Comparison of ENCODE assay signal across 10 mouse cellular contexts in genomic region chr12:102705906-102706640, GRCm38 (mm10). TPM values are rescaled to one million over a fixed set of nuclear protein-coding genes. Genes with fewer than 3 reads are reported as not detected.
DNase-seq lines count a peak whose midpoint lies in the region; ATAC-seq and TF ChIP-seq lines count a peak whose summit lies in the region.
"Had no signal": no experiment of that assay in that cellular context is flagged by ENCODE, and none has a peak within 500 bp of the region (broad histone marks: within the 10 kb centered on the region; RNA-seq: fewer than 3 reads in every experiment).

No protein-coding gene starts in this region.

- H3K9ac ChIP-seq in kidney, embryonic 15.5 days, result no peak overlapping the region
- no peak overlapping the region for H3K9ac ChIP-seq in embryonic facial prominence, embryonic 11.5 days (replicated peaks; ENCODE audit: low read length)
- 0 out of 2 replicates have a peak overlapping the region, but pooled peaks have one; percentile 22 for H3K9ac ChIP-seq in intestine, embryonic 14.5 days (ENCODE audit: low read length)

- H3K27ac ChIP-seq in kidney, embryonic 15.5 days, result peak overlapping the region; percentile 92; the same call in 1 of the 2 replicates
- H3K27ac ChIP-seq in embryonic facial prominence, embryonic 11.5 days (replicated peaks; ENCODE audit: low read depth, low read length), result no peak overlapping the region
- no peak overlapping the region for H3K27ac ChIP-seq in intestine, embryonic 14.5 days (ENCODE audit: low read depth)

- H3K79me2 ChIP-seq in myocyte (ENCODE audit: control insufficient read depth, insufficient read depth), result no peaks in the 10 kb centered on the region

- TF ChIP-seq POLR2A in myocyte (IDR thresholded peaks at IDR 0.05; ENCODE audit: insufficient read length, low read depth), result no peak

- no peaks in the 10 kb centered on the region for H3K27me3 ChIP-seq in kidney, embryonic 15.5 days
- H3K27me3 ChIP-seq in embryonic facial prominence, embryonic 11.5 days (ENCODE audit: control insufficient read depth, insufficient read depth, low read length), result no peaks in the 10 kb centered on the region
- no peaks in the 10 kb centered on the region for H3K27me3 ChIP-seq in intestine, embryonic 14.5 days (replicated peaks; ENCODE audit: control insufficient read depth, insufficient read depth, low read length)
- H3K27me3 ChIP-seq in myocyte (ENCODE audit: control insufficient read depth, insufficient read depth, insufficient read length), result no peaks in the 10 kb centered on the region

- H3K4me2 ChIP-seq in kidney, embryonic 15.5 days, result peak overlapping the region; percentile 97
- peak overlapping the region; percentile 95 for H3K4me2 ChIP-seq in embryonic facial prominence, embryonic 11.5 days (ENCODE audit: low read depth, low read length)
- H3K4me2 ChIP-seq in intestine, embryonic 14.5 days (ENCODE audit: low read length), result peak overlapping the region; percentile 79
- H3K4me2 ChIP-seq in myocyte (ENCODE audit: low read depth), result peak overlapping the region; percentile 73

- no peak overlapping the region for H3ac ChIP-seq in myocyte (ENCODE audit: control insufficient read depth, insufficient read length)

- peak overlapping the region; percentile 83; the same call in 1 of the 2 replicates for H3K4me3 ChIP-seq in kidney, embryonic 15.5 days (replicated peaks)
- H3K4me3 ChIP-seq in embryonic facial prominence, embryonic 11.5 days (ENCODE audit: low read depth, low read length), result no peak overlapping the region
- peak overlapping the region; percentile 65 for H3K4me3 ChIP-seq in intestine, embryonic 14.5 days (ENCODE audit: low read depth, low read length)
- H3K4me3 ChIP-seq in myocyte, result peak overlapping the region; percentile 29

- H3K36me3 ChIP-seq in kidney, embryonic 15.5 days, result no peaks in the 10 kb centered on the region
- H3K36me3 ChIP-seq in embryonic facial prominence, embryonic 11.5 days (replicated peaks; ENCODE audit: control insufficient read depth, insufficient read depth, low read depth, low read length), result no peaks in the 10 kb centered on the region
- no peaks in the 10 kb centered on the region for H3K36me3 ChIP-seq in intestine, embryonic 14.5 days (ENCODE audit: control insufficient read depth, insufficient read depth, low read length)
- no peaks in the 10 kb centered on the region for H3K36me3 ChIP-seq in myocyte (ENCODE audit: control insufficient read depth, insufficient read depth)

- peaks cover 51% of the 10 kb centered on the region for H3K4me1 ChIP-seq in kidney, embryonic 15.5 days
- peaks cover 4% of the 10 kb centered on the region; the same call in 1 of the 2 replicates for H3K4me1 ChIP-seq in embryonic facial prominence, embryonic 11.5 days (ENCODE audit: control insufficient read depth, insufficient read depth, low read length)
- H3K4me1 ChIP-seq in intestine, embryonic 14.5 days (replicated peaks; ENCODE audit: control insufficient read depth, insufficient read depth, low read length), result peaks cover 21% of the 10 kb centered on the region

- no peak for DNase-seq in kidney, adult 9 months
- DNase-seq in embryonic facial prominence, embryonic 11.5 days (ENCODE audit: low spot score), result no peak
- DNase-seq in intestine, embryonic 14.5 days (ENCODE audit: low spot score), result no peak
- DNase-seq in lung, postnatal 36 days, result no peak
- no peak for DNase-seq in lung, postnatal 4 days
- no peak for DNase-seq in kidney, postnatal 10 days

- no peak for ATAC-seq in kidney, embryonic 15.5 days (replicated peaks; ENCODE audit: low FRiP score)
- no peak for ATAC-seq in embryonic facial prominence, embryonic 11.5 days (replicated peaks; ENCODE audit: insufficient number of reproducible peaks, low FRiP score, low TSS enrichment, low read depth)
- ATAC-seq in intestine, embryonic 14.5 days (replicated peaks; ENCODE audit: low FRiP score, low TSS enrichment, low read depth), result no peak

- no peaks in the 10 kb centered on the region for H3K9me3 ChIP-seq in kidney, embryonic 15.5 days (replicated peaks)
- no peaks in the 10 kb centered on the region for H3K9me3 ChIP-seq in embryonic facial prominence, embryonic 11.5 days (replicated peaks; ENCODE audit: control insufficient read depth, low read length)
- no peaks in the 10 kb centered on the region for H3K9me3 ChIP-seq in intestine, embryonic 14.5 days (ENCODE audit: control insufficient read depth, low read length)

- 46% methylated on average over 6 of the region's 6 CpGs for whole genome bisulfite sequencing in kidney, embryonic 15.5 days
- 76% methylated on average over 6 of the region's 6 CpGs for WGBS in embryonic facial prominence, embryonic 11.5 days
- WGBS in intestine, embryonic 14.5 days, result 63% methylated on average over 6 of the region's 6 CpGs

TF ChIP-seq in myocyte, 11 proteins besides CTCF, POLR2A, EP300 and RAD21:
- TF ChIP-seq TCF3 (IDR thresholded peaks at IDR 0.05; ENCODE audit: insufficient read length, low read depth) (no peak), SRF (IDR thresholded peaks at IDR 0.05; ENCODE audit: control insufficient read depth, insufficient read length, low read depth) (no peak), POLR2AphosphoS2 (IDR thresholded peaks at IDR 0.05; ENCODE audit: insufficient read length, low read depth) (no peak), E2F4 (IDR thresholded peaks at IDR 0.05; ENCODE audit: insufficient read depth) (no peak)

RNA-seq across cellular contexts. Expression of gene Itpk1, which starts 1.3 kb away (rescaled TPM):
- polyA plus RNA-seq in kidney, embryonic 15.5 days (2015; fragmentation: Nextera tagmentation; extraction: Ambion mirVana), result 18.9 and 20.8 TPM in 2 replicates
- 8.4 and 9.4 TPM in 2 replicates for polyA plus RNA-seq in embryonic facial prominence, embryonic 11.5 days (2014; fragmentation: Nextera tagmentation; extraction: Ambion mirVana)
- polyA plus RNA-seq in intestine, embryonic 14.5 days (2014; fragmentation: Nextera tagmentation; extraction: Ambion mirVana), result 25.7 and 31.5 TPM in 2 replicates
- 4.9 TPM for polyA plus RNA-seq in myocyte (2012; fragmentation: generic; extraction: Trizol)

RNA-seq across cellular contexts. Expression of gene Moap1, which starts 37.4 kb away (rescaled TPM):
- 24.5 and 25.4 TPM in 2 replicates for polyA plus RNA-seq in kidney, embryonic 15.5 days (2015; fragmentation: Nextera tagmentation; extraction: Ambion mirVana)
- polyA plus RNA-seq in embryonic facial prominence, embryonic 11.5 days (2014; fragmentation: Nextera tagmentation; extraction: Ambion mirVana), result 34.5 and 37.2 TPM in 2 replicates
- polyA plus RNA-seq in intestine, embryonic 14.5 days (2014; fragmentation: Nextera tagmentation; extraction: Ambion mirVana), result 21.0 and 27.3 TPM in 2 replicates
- polyA plus RNA-seq in myocyte (2012; fragmentation: generic; extraction: Trizol), result 5.9 TPM
- polyA plus RNA-seq: erythroblast, embryonic 14.5 days had no signal

RNA-seq across cellular contexts. Expression of gene Tmem251, which starts 37.5 kb away (rescaled TPM):
- polyA plus RNA-seq in kidney, embryonic 15.5 days (2015; fragmentation: Nextera tagmentation; extraction: Ambion mirVana), result 10.0 and 10.8 TPM in 2 replicates
- polyA plus RNA-seq in embryonic facial prominence, embryonic 11.5 days (2014; fragmentation: Nextera tagmentation; extraction: Ambion mirVana), result 10.1 and 10.9 TPM in 2 replicates
- polyA plus RNA-seq in intestine, embryonic 14.5 days (2014; fragmentation: Nextera tagmentation; extraction: Ambion mirVana), result 12.6 and 14.7 TPM in 2 replicates
- 2.9 TPM for polyA plus RNA-seq in myocyte (2012; fragmentation: generic; extraction: Trizol)

RNA-seq across cellular contexts. Expression of gene Gm28051, which starts 51.5 kb away (rescaled TPM):
- not detected in 2 replicates for polyA plus RNA-seq in kidney, embryonic 15.5 days (2015; fragmentation: Nextera tagmentation; extraction: Ambion mirVana)
- polyA plus RNA-seq in embryonic facial prominence, embryonic 11.5 days (2014; fragmentation: Nextera tagmentation; extraction: Ambion mirVana), result not detected in 2 replicates
- polyA plus RNA-seq in intestine, embryonic 14.5 days (2014; fragmentation: Nextera tagmentation; extraction: Ambion mirVana), result not detected in 2 replicates
- polyA plus RNA-seq in myocyte (2012; fragmentation: generic; extraction: Trizol), result 0.26 TPM
- polyA plus RNA-seq: erythroblast, embryonic 14.5 days; spleen, adult 2 months had no signal

RNA-seq across cellular contexts. Expression of gene Gon7, which starts 51.5 kb away (rescaled TPM):
- 33.7 and 38.7 TPM in 2 replicates for polyA plus RNA-seq in kidney, embryonic 15.5 days (2015; fragmentation: Nextera tagmentation; extraction: Ambion mirVana)
- 34.7 and 38.3 TPM in 2 replicates for polyA plus RNA-seq in embryonic facial prominence, embryonic 11.5 days (2014; fragmentation: Nextera tagmentation; extraction: Ambion mirVana)
- 26.5 and 30.4 TPM in 2 replicates for polyA plus RNA-seq in intestine, embryonic 14.5 days (2014; fragmentation: Nextera tagmentation; extraction: Ambion mirVana)
- 9.7 TPM for polyA plus RNA-seq in myocyte (2012; fragmentation: generic; extraction: Trizol)
